Mouse (Mus musculus): ENCODE data around the gene Tatdn3. TPM values are rescaled to one million over a fixed set of nuclear protein-coding genes. Genes with fewer than 3 reads are reported as not detected.

Gene Tatdn3
- total RNA-seq, 2 experiments from 2014 or later, result 30.0 to 42.1 TPM

Other genes starting within 250 kb of the Tatdn3 start
- 10 to 100 TPM; 54.8 to 59.9 TPM for gene Rps6kc1, start 151.2 kb downstream of the Tatdn3 start, total RNA-seq (2021)
- gene Angel2, start 137.8 kb downstream of the Tatdn3 start, total RNA-seq (2021), result 10 to 100 TPM; 47.4 to 49.0 TPM
- 1 to 10 TPM; 6.4 to 7.4 TPM for gene Vash2, start 83.6 kb downstream of the Tatdn3 start, total RNA-seq (2021)
- gene Flvcr1, start 36.8 kb downstream of the Tatdn3 start, total RNA-seq (2021), result 10 to 100 TPM; 18.6 to 21.6 TPM
- not detected for gene Spata45, start 26.3 kb downstream of the Tatdn3 start, total RNA-seq (2021)
- gene Nsl1, start 80 bp upstream of the Tatdn3 start, total RNA-seq (2021), result 1 to 10 TPM in 1 of 2 experiments, under 1 TPM in 1; 0.60 to 1.2 TPM
- not detected for gene Batf3, start 34.9 kb upstream of the Tatdn3 start, total RNA-seq (2021)
- gene Fam71a, start 101.9 kb upstream of the Tatdn3 start, total RNA-seq (2021), result not detected
- under 1 TPM; 0.79 to 0.90 TPM for gene Atf3, start 155.1 kb upstream of the Tatdn3 start, total RNA-seq (2021)

Measured in layer of hippocampus, postnatal 14 days (tissue).